Mouse (Mus musculus): ENCODE results near the gene Fdx1. TPM values are rescaled to one million over a fixed set of nuclear protein-coding genes. Genes with fewer than 3 reads are reported as not detected.

Fdx1 gene
- 19.3 and 29.8 TPM in 2 replicates for polyA plus RNA-seq (2012; ENCODE audit: low replicate concordance)

GRCm38 (mm10) chr9:51962975-51963701, at the start of gene Fdx1:
Fdx1 (minus strand) TSS chr9:51963556.

Other genes with a start within 250 kb of the Fdx1 start
- 0.28 and 1.0 TPM in 2 replicates for gene Arhgap20, start 198.2 kb downstream of the Fdx1 start, polyA plus RNA-seq (2012; ENCODE audit: low replicate concordance)
- gene Rdx, start 83.6 kb upstream of the Fdx1 start, polyA plus RNA-seq (2012; ENCODE audit: low replicate concordance) = 19.7 and 25.9 TPM in 2 replicates
- gene Zc3h12c, start 205.0 kb upstream of the Fdx1 start, polyA plus RNA-seq (2012; ENCODE audit: low replicate concordance) = 0.50 and 0.52 TPM in 2 replicates